Mouse (Mus musculus) thymus, adult 2 months (tissue): ENCODE results near the gene Hmcn2.

Experiments used
- CTCF ChIP-seq: fragments of 200-500 bp; IDR thresholded peaks from 2 replicates; pipeline ENCODE4 v1.5.1; 2012; ENCODE audit warnings: mild to moderate bottlenecking, control low read depth, low read length, moderate library complexity, borderline replicate concordance; ENCODE audit not compliant: control insufficient read depth, poor library complexity, insufficient read depth; ENCODE audit errors: extremely low read depth
- POLR2A ChIP-seq: fragments of 200-500 bp; IDR thresholded peaks from 2 replicates; pipeline ENCODE4 v1.6.1; 2012; ENCODE audit warnings: mild to moderate bottlenecking, low read length, control low read depth, moderate library complexity; ENCODE audit not compliant: control insufficient read depth, poor library complexity, insufficient read depth; ENCODE audit errors: extremely low read depth

DNA sequence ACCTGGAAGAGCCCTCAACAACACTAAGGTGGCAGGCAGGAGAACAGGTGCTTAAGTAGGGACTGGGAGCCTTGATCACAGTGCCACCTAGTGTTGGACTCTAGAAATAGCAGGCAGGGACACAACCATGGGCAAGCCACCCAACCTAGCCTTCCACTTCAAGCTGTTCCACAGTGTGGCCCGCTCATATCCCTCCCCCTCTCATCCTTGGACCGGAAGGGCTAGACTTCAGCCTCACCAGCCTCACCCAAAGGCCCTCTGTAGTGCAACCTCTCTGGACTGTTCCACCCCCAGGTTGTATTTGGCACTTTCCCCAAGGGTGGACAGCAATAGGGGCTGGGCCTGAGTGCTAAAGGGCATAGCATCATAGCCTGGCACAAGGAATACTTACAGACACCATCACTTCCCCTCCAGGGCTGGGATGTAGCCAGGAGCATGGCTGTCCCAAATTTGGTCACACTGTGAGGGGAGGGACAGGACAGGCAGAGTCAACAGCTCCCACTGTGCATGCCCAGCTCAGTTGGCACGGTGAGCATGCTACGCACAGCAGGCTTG lies 67.2 kb downstream of the Hmcn2 start:
- TF ChIP-seq POLR2A, result no peak
- peak; percentile 1; the same call in 1 of the 2 replicates for TF ChIP-seq CTCF
